Mouse (Mus musculus) liver, adult 2 months (tissue): Measurements from ENCODE around the gene Trim29.

Source experiments
- CTCF ChIP-seq: fragments of 200-500 bp; IDR thresholded peaks from 2 replicates; pipeline ENCODE4 v1.5.1; 2011; ENCODE audit warnings: low read depth, low read length, control low read depth
- POLR2A ChIP-seq: fragments of 200-500 bp; IDR thresholded peaks from 2 replicates; pipeline ENCODE4 v1.6.1; 2011; ENCODE audit warnings: low read length, control low read depth; ENCODE audit not compliant: insufficient read depth; ENCODE audit errors: extremely low read depth

- TF ChIP-seq CTCF: no peak
- TF ChIP-seq POLR2A: no peak
These were observed 48.1 kb downstream of the Trim29 start for GRCm38 (mm10) chr9:43358591-43359323.
